Mouse (Mus musculus): ENCODE measurements around the gene Crisp3. TPM values are rescaled to one million over a fixed set of nuclear protein-coding genes. Genes with fewer than 3 reads are reported as not detected.

Crisp3 gene
- polyA plus RNA-seq, 1 experiment from 2014 or later = not detected

Other genes starting within 250 kb of the Crisp3 start
- gene AC192777.2, start 146.8 kb downstream of the Crisp3 start, polyA plus RNA-seq (2015; fragmentation: Nextera tagmentation; extraction: Ambion mirVana) = not detected in 2 replicates
- not detected in 2 replicates for gene Pgk2, start 33.6 kb downstream of the Crisp3 start, polyA plus RNA-seq (2015; fragmentation: Nextera tagmentation; extraction: Ambion mirVana)
- 0.10 and 0.17 TPM in 2 replicates for gene Crisp1, start 76.9 kb upstream of the Crisp3 start, polyA plus RNA-seq (2015; fragmentation: Nextera tagmentation; extraction: Ambion mirVana)